Mouse (Mus musculus): ENCODE measurements around the gene Pigw.
"Not testable (repeated sequence)": the region's sequence is repeated elsewhere in the genome, so short reads cannot be mapped to it uniquely, and the experiment has no call there.

DNA sequence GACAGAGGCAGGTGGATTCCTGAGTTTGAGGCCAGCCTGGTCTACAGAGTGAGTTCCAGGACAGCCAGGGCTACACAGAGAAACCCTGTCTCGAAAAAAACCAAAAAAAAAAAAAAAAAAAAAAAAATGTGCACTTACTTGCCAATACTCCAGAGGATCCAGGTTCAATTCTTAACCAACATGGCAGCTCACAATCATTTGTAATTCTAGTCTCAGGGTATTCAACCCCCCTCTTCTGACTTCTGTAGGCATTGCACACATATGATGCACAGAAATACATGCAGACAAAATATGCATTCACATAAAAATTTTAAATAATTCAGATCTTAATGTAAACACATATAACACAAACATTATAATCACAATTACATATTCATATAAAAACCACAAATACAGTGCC is 4.1 kb downstream of the Pigw start:
- not testable (repeated sequence) for TF ChIP-seq CTCF (conservative IDR thresholded peaks at IDR 0.05; ENCODE audit: low read length); POU5F1 (IDR thresholded peaks at IDR 0.05; ENCODE audit: borderline replicate concordance, low read length); NANOG (IDR thresholded peaks at IDR 0.05; ENCODE audit: borderline replicate concordance, low read length)
